Mouse (Mus musculus) kidney, adult 2 months (tissue): ENCODE measurements at regions not wholly inside any gene's neighbourhood (a gene's known extent, or its start where the extent isn't known, plus 50 kb on each side); places are given as distances from the start of the nearest gene placed in this dataset.

ENCODE experiments used
- DNase-seq: peaks from one replicate; pipeline ENCODE4 v3.0.0; 2021
- H3K27ac ChIP-seq: fragments of 200-500 bp; 2 replicates; pipeline ENCODE4 v1.5.1; 2012; ENCODE audit warnings: low read depth, low read length, control low read depth, inconsistent platforms; ENCODE audit not compliant: insufficient read depth
- H3K27me3 ChIP-seq: fragments of 200-500 bp; replicated peaks from 2 replicates; pipeline ENCODE4 v1.6.1; 2012; ENCODE audit warnings: mild to moderate bottlenecking, moderate library complexity, low read length, inconsistent platforms; ENCODE audit not compliant: control insufficient read depth, insufficient read depth
- H3K36me3 ChIP-seq: fragments of 200-500 bp; 2 replicates; pipeline ENCODE4 v1.6.1; 2012; ENCODE audit warnings: mild to moderate bottlenecking, moderate library complexity, low read length, inconsistent platforms; ENCODE audit not compliant: control insufficient read depth, insufficient read depth
- H3K4me1 ChIP-seq: fragments of 200-500 bp; 2 replicates; pipeline ENCODE4 v1.6.1; 2011; ENCODE audit warnings: low read length; ENCODE audit not compliant: control insufficient read depth, insufficient read depth
- H3K4me3 ChIP-seq: fragments of 200-500 bp; 2 replicates; pipeline ENCODE4 v1.5.1; 2011; ENCODE audit warnings: mild to moderate bottlenecking, low read depth, low read length, control low read depth; ENCODE audit not compliant: insufficient read depth
- CTCF ChIP-seq: fragments of 200-500 bp; conservative IDR thresholded peaks from 2 replicates; pipeline ENCODE4 v1.5.1; 2011; ENCODE audit warnings: low read depth, mild to moderate bottlenecking, control low read depth, low read length, moderate library complexity, mixed read lengths; ENCODE audit not compliant: insufficient read depth, insufficient read length
- POLR2A ChIP-seq: fragments of 200-500 bp; IDR thresholded peaks from one replicate; pipeline ENCODE4 v1.6.1; 2011; ENCODE audit warnings: low read depth, low read length, control low read depth
- WGBS: fragments of 180-500 bp; shearing (Covaris S2); methylation state at CpG from one replicate; pipeline ENCODE4 v1.1.7; 2018; 5-methylcytosine and 5-hydroxymethylcytosine counted together

DNA sequence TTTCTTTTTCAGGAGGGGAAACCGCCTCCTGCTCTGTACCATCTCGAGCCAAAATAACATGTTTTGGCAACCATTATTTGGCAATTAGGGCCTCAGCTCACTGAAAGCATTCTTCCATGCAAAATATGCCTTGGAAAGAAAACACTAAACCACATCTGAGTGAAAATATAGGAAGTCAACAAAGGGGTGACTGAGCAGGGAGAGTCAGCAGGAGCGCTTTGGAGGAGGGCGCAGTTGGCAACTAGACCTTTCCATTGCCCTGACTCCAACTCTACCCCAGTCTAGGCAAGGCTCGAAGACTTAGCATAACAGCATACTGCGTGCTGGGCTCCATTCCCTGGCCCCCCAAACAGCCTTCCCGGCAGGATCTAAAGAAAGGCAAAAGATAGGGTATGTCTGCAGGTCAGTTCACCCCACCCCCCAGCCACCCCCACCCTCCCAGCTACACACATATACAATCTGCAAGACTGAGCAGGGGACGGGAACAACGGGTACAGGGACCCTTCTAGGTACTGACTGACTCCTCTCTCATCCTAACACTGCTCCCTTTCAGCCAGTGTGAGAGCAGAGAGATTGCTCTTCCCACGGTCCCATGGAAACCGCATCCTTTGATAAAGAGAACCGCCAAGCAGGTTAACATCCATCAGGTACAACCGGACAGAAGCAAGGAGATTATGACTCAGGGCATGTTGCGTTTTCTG lies 163.5 kb upstream of the Lef1 start:
- H3K36me3 ChIP-seq, result no peaks in the 10 kb centered on the region
- TF ChIP-seq CTCF (no peak), POLR2A (no peak)
- no peak overlapping the region for H3K4me3 ChIP-seq
- H3K27me3 ChIP-seq, result no peaks in the 10 kb centered on the region
- DNase-seq, result no peak
- WGBS, result 82% methylated on average over 14 of the region's 14 CpGs
- H3K27ac ChIP-seq, result no peak overlapping the region
- H3K4me1 ChIP-seq, result no peaks in the 10 kb centered on the region

DNA sequence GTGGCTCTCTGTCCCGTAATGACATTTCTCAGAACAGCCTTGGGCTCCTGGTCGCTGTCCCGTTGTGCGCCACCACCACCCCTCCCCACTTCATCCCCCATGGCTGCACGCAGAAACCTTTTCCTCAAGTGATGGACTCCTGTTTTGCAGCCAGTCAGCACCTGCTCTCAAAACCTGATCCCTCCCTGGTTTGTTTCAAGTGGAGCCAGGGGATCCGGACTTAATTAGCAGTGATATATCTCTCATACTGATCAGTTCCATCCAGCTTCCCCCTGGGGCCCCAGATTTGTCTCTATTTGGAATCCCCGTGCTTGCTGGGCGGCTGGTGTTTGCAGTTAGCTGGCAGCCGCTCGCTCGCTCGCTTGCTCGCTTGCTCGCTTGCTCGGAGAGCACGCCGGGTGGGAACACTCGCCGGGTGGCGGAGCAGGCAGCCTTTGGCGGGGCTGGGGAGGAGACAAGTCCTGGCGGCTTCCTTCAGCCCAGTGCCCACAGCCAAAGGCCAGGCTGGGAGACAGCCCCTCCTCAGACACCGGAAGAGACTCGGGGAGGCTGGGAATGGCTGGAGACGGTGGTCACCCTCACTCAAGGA lies 164.3 kb upstream of the Lef1 start:
- DNase-seq, result peak; percentile 8
- 3% methylated on average over 25 of the region's 25 CpGs for WGBS
- TF ChIP-seq POLR2A, result no peak
- no peak for TF ChIP-seq CTCF
- Histone ChIP-seq H3K27ac (no peak overlapping the region), H3K36me3 (no peaks in the 10 kb centered on the region), H3K27me3 (no peaks in the 10 kb centered on the region), H3K4me1 (no peaks in the 10 kb centered on the region), H3K4me3 (peak overlapping the region; percentile 24)

DNA sequence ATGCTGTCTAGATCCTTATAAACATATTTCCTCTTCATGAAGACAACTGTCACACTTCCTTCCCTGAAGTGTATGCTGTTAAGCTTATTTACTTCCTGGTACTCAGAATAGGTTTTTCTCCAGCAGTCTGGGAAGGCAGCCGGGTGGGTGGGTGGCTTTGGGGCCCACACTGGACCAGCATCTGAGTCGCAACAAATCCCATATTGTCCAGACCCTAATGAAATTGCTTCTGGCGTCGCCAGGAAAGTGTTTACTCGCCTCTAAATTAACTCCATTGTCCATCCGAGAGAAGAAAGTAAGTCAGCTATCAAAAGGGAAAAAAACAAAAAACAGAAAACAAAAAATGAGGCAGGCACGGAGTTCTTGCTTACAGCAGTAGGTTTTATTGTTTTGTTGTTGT lies 164.9 kb upstream of the Lef1 start:
- H3K27me3 ChIP-seq, result no peaks in the 10 kb centered on the region
- DNase-seq, result no peak
- no peak overlapping the region for H3K4me3 ChIP-seq
- no peaks in the 10 kb centered on the region for H3K36me3 ChIP-seq
- H3K4me1 ChIP-seq, result no peaks in the 10 kb centered on the region
- H3K27ac ChIP-seq, result no peak overlapping the region
- WGBS, result 34% methylated on average over 7 of the region's 7 CpGs
- TF ChIP-seq CTCF (no peak), POLR2A (no peak)

DNA sequence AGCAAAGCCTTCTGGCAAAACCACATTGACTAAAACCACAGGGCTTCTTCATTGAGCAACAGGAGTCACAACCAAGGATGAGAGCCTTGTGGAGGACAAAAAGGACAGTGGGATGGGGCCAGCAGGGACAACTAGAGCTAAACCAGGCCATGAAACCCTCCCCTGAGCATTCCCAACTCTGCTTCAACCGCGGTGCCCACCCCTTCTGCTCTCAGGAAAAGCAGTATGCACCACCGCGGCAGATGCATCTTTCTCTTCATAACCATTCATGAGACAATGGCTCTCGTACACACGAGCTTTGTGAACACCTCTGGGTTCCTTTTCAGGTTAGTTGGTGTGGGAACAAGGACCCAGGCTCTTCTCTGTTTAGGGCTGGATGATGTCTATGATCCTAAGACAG lies 166.0 kb upstream of the Lef1 start:
- H3K36me3 ChIP-seq, result no peaks in the 10 kb centered on the region
- H3K4me1 ChIP-seq, result no peaks in the 10 kb centered on the region
- TF ChIP-seq POLR2A (no peak), CTCF (no peak)
- no peak overlapping the region for H3K27ac ChIP-seq
- 95% methylated on average over 6 of the region's 6 CpGs for WGBS
- DNase-seq, result no peak
- no peak overlapping the region for H3K4me3 ChIP-seq
- no peaks in the 10 kb centered on the region for H3K27me3 ChIP-seq

DNA sequence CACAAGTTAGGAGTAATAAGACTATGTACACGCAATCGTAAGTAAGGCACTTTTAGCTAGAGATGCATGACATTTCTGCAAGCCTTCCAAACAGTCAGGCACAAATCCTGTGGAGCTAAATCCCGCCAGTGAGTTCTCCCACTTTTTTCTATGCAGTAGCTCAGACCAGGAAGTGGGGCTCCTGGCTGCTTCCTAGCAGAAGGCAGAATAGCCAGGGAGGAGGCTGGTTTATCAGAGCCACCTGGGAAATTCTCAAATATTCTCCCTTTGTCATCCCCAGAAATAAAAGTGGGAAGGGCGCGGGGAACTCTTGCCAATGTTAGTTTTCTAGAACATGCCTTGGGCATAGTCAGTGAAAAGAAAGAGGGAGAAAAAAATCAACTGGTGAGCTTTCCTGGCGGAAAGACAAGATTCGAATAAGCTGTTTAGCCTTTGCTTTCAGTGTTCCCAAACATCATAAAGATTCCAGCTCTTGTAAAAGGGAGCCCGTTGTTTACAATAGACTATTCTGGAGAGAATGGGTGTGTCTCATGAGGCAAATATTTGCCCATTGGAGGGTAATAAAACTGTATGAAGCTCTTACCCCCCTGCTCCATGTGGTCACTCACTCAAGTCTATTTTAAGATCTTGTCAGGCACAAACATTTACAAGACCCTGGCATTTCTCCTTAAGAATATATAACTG lies 167.2 kb upstream of the Lef1 start:
- Histone ChIP-seq H3K27me3 (no peaks in the 10 kb centered on the region), H3K4me3 (no peak overlapping the region), H3K36me3 (no peaks in the 10 kb centered on the region), H3K4me1 (no peaks in the 10 kb centered on the region), H3K27ac (no peak overlapping the region)
- WGBS, result 73% methylated on average over 8 of the region's 8 CpGs
- TF ChIP-seq POLR2A (no peak), CTCF (no peak)
- no peak for DNase-seq

DNA sequence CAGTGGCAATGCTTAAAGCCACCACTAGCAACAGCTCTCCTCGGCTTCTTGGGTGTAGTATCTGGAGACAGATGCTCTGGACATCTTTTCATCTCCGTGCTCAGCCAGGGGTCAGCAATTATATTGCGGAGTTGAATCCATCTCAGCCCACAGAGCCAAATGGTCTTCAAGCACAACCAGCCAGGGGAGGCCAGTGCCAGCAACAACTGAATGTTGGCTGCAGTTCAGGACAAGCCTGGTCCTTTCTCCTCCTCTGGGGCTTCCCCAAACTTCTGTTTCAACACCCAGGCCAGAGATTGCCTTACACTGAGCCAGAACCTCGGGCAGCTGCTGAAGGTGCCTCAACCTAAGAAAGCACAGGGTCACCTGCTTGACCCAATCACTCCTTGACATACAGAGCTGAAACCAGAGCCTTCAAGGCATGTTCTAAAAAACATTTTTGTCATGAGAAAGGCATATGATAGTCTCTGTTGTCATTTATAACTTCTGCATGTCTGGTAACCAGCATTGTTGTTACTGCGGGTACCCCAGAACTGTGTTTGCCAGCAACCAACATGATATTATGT lies 169.9 kb upstream of the Lef1 start:
- Histone ChIP-seq H3K27me3 (no peaks in the 10 kb centered on the region; the same call in 1 of the 2 replicates), H3K4me1 (no peaks in the 10 kb centered on the region), H3K27ac (no peak overlapping the region), H3K36me3 (no peaks in the 10 kb centered on the region), H3K4me3 (no peak overlapping the region)
- WGBS, result 60% methylated on average over 5 of the region's 5 CpGs
- no peak for TF ChIP-seq CTCF
- TF ChIP-seq POLR2A, result no peak
- peak; percentile 4 for DNase-seq

DNA sequence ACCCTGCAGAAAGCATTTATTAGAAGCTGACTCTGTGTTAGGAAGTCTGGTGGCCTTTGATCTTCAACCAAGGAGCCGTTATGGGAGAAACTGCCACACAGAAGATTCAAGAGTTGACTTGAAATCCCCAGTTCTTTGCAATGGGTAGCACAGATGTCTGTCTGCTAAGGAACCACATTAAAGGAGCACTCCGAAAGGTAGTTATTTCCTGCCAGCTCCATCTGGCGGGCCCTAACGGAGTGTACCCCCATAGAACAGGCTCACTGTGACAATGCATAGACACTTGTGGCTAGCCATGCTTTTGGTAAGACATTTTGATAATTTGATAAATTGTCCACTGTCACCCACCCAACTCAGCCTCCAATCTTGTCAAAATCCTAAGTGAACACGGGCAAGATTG lies 173.3 kb upstream of the Lef1 start:
- H3K27ac ChIP-seq, result no peak overlapping the region
- WGBS, result 73% methylated on average over 5 of the region's 5 CpGs

More for the DNA sequence above, 173.3 kb upstream of the Lef1 start:
- Histone ChIP-seq H3K27me3 (no peaks in the 10 kb centered on the region; the same call in 1 of the 2 replicates), H3K4me1 (no peaks in the 10 kb centered on the region), H3K36me3 (no peaks in the 10 kb centered on the region), H3K4me3 (no peak overlapping the region)
- DNase-seq, result no peak
- no peak for TF ChIP-seq POLR2A
- TF ChIP-seq CTCF, result no peak
